Mouse (Mus musculus) kidney, adult 2 months (tissue): Measurements from ENCODE around the gene Cstf2. TPM values are rescaled to one million over a fixed set of nuclear protein-coding genes. Genes with fewer than 3 reads are reported as not detected.

Source experiments
- DNase-seq: peaks from one replicate; pipeline ENCODE4 v3.0.0; 2021
- H3K27ac ChIP-seq: fragments of 200-500 bp; 2 replicates; pipeline ENCODE4 v1.5.1; 2012; ENCODE audit warnings: low read depth, low read length, control low read depth, inconsistent platforms; ENCODE audit not compliant: insufficient read depth
- H3K27me3 ChIP-seq: fragments of 200-500 bp; replicated peaks from 2 replicates; pipeline ENCODE4 v1.6.1; 2012; ENCODE audit warnings: mild to moderate bottlenecking, moderate library complexity, low read length, inconsistent platforms; ENCODE audit not compliant: control insufficient read depth, insufficient read depth
- H3K36me3 ChIP-seq: fragments of 200-500 bp; 2 replicates; pipeline ENCODE4 v1.6.1; 2012; ENCODE audit warnings: mild to moderate bottlenecking, moderate library complexity, low read length, inconsistent platforms; ENCODE audit not compliant: control insufficient read depth, insufficient read depth
- H3K4me1 ChIP-seq: fragments of 200-500 bp; 2 replicates; pipeline ENCODE4 v1.6.1; 2011; ENCODE audit warnings: low read length; ENCODE audit not compliant: control insufficient read depth, insufficient read depth
- H3K4me3 ChIP-seq: fragments of 200-500 bp; 2 replicates; pipeline ENCODE4 v1.5.1; 2011; ENCODE audit warnings: mild to moderate bottlenecking, low read depth, low read length, control low read depth; ENCODE audit not compliant: insufficient read depth
- CTCF ChIP-seq: fragments of 200-500 bp; conservative IDR thresholded peaks from 2 replicates; pipeline ENCODE4 v1.5.1; 2011; ENCODE audit warnings: low read depth, mild to moderate bottlenecking, control low read depth, low read length, moderate library complexity, mixed read lengths; ENCODE audit not compliant: insufficient read depth, insufficient read length
- POLR2A ChIP-seq: fragments of 200-500 bp; IDR thresholded peaks from one replicate; pipeline ENCODE4 v1.6.1; 2011; ENCODE audit warnings: low read depth, low read length, control low read depth
- WGBS: fragments of 180-500 bp; shearing (Covaris S2); methylation state at CpG from one replicate; pipeline ENCODE4 v1.1.7; 2018; 5-methylcytosine and 5-hydroxymethylcytosine counted together
- polyA plus RNA-seq: library from polyadenylated mRNA; depleted of rRNA; stranded (reverse); fragments of >200 nt; gene quantifications from 2 replicates; pipeline ENCODE4 v1.2.3, GENCODE M21; 2012; rRNA removed

The Cstf2 gene
- polyA plus RNA-seq, 1 experiment = 8.6 TPM

DNA sequence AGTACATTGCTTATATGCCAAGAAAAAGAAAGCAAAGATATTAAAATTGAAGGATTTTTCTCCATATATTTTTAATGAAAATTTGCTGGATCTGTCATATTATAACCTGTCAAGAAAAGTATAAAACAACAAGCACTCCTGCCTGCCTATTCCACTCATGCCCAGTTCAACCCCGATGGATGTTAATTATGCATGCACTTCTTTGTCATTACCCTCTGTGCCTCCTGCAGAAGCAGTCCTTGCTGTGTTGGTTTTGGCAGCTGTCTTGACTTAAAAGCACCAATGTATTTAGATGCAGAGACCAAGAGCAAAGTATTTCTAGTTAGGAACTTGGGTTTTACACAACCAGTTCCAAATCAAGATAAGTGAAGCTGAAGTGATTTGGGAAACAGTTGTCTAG lies 26.5 kb downstream of the Cstf2 start:
- peak; percentile 0 for DNase-seq
- Histone ChIP-seq H3K4me3 (no peak overlapping the region), H3K36me3 (no peaks in the 10 kb centered on the region), H3K27ac (no peak overlapping the region), H3K4me1 (no peaks in the 10 kb centered on the region), H3K27me3 (no peaks in the 10 kb centered on the region)
- TF ChIP-seq CTCF (no peak), POLR2A (no peak)
- WGBS = 48% methylated on average over 1 of the region's 1 CpGs

DNA sequence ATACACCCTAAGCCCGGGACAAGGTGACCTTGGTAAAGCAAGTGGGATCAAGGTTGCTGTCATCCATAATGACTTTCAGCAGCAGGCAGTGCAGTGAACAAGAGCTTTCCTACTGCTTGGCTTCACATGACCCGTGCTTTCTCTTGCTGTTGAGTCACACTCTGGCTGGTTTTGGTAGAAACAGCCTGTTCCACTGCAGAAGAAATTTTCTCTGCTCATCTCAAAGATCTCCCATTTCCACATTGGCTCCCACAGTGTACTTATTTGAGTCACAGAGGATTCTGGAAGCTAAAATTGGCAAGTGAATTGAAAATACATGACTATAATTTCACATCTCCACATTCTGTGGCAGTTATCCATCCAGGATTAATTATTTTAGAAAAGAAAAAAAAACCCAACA lies 43.7 kb downstream of the Cstf2 start:
- no peak overlapping the region for H3K27ac ChIP-seq
- WGBS = 73% methylated on average over 2 of the region's 2 CpGs
- H3K36me3 ChIP-seq = no peaks in the 10 kb centered on the region
- no peak for DNase-seq
- TF ChIP-seq POLR2A = no peak
- TF ChIP-seq CTCF = no peak
- H3K4me1 ChIP-seq = no peaks in the 10 kb centered on the region
- no peak overlapping the region for H3K4me3 ChIP-seq
- H3K27me3 ChIP-seq = no peaks in the 10 kb centered on the region

DNA sequence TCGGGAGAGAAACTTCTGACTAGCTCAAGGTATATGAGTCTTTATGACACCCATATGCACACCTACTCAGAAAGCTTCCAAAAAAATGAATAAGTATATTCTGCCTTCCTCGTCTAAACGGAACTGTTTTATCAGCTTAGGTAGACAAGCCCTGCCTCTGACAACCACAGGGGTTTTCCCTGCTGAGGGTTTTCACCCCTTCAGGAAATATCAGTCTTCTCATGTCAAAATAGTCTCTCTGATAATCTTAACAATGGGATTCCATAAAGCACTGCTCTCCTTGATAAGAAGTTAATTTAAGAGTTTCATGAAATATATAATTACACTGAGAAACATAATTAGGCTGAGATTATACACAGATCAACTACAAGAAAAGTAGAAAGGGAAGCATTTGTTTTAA lies 52.8 kb downstream of the Cstf2 start:
- 63% methylated on average over 3 of the region's 3 CpGs for WGBS
- Histone ChIP-seq H3K4me3 (no peak overlapping the region), H3K4me1 (no peaks in the 10 kb centered on the region), H3K36me3 (no peaks in the 10 kb centered on the region), H3K27me3 (no peaks in the 10 kb centered on the region), H3K27ac (no peak overlapping the region)
- DNase-seq = no peak
- no peak for TF ChIP-seq POLR2A
- TF ChIP-seq CTCF = no peak

- 59% methylated on average over 3 of the region's 3 CpGs for whole genome bisulfite sequencing
- no peaks in the 10 kb centered on the region for H3K4me1 ChIP-seq
- no peak for TF ChIP-seq POLR2A
- TF ChIP-seq CTCF = no peak
- H3K4me3 ChIP-seq = no peak overlapping the region
- no peaks in the 10 kb centered on the region for H3K27me3 ChIP-seq
- DNase-seq = no peak
- no peaks in the 10 kb centered on the region for H3K36me3 ChIP-seq
- H3K27ac ChIP-seq = no peak overlapping the region
Measured at GRCm38 (mm10) chrX:134116417-134116816, 57.4 kb downstream of the Cstf2 start.

GRCm38 (mm10) chrX:134128549-134128948 lies 69.6 kb downstream of the Cstf2 start:
- no peaks in the 10 kb centered on the region for H3K27me3 ChIP-seq
- H3K27ac ChIP-seq = no peak overlapping the region
- no peaks in the 10 kb centered on the region for H3K4me1 ChIP-seq
- TF ChIP-seq CTCF (no peak), POLR2A (no peak)
- H3K4me3 ChIP-seq = no peak overlapping the region
- no peak for DNase-seq
- H3K36me3 ChIP-seq = no peaks in the 10 kb centered on the region
- 86% methylated on average over 3 of the region's 3 CpGs for WGBS

DNA sequence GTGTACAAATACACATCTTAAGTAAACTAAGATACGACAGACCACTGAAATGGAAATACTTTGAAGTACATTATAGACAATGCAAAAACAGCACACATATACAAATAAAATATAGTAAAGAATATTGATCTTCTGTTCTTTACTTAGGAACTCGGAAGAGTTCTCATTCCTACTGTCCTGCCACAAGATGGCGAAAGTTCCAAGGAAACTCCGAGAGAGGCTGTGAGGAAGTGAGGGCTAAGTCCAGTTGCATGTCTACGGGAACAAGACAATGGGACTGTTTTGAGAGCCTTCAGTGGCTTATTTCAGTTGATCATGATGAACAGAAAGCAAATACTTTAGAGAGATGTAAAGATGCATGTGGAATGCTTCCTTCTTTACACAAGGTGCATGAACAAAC lies 73.3 kb downstream of the Cstf2 start:
- 11% methylated on average over 5 of the region's 5 CpGs for WGBS
- Histone ChIP-seq H3K27ac (no peak overlapping the region), H3K27me3 (no peaks in the 10 kb centered on the region), H3K4me3 (no peak overlapping the region), H3K4me1 (no peaks in the 10 kb centered on the region), H3K36me3 (no peaks in the 10 kb centered on the region)
- peak; percentile 5 for DNase-seq
- TF ChIP-seq POLR2A (no peak), CTCF (peak; percentile 41)

GRCm38 (mm10) chrX:134133821-134134220 lies 74.8 kb downstream of the Cstf2 start:
- no peak for DNase-seq
- Histone ChIP-seq H3K27ac (no peak overlapping the region), H3K36me3 (no peaks in the 10 kb centered on the region), H3K27me3 (no peaks in the 10 kb centered on the region), H3K4me3 (no peak overlapping the region), H3K4me1 (no peaks in the 10 kb centered on the region)
- TF ChIP-seq POLR2A = no peak
- TF ChIP-seq CTCF = no peak
- 54% methylated on average over 3 of the region's 3 CpGs for WGBS

Other genes starting within 250 kb of the Cstf2 start
- not detected in 2 replicates for gene Tnmd, start 208.2 kb upstream of the Cstf2 start, polyA plus RNA-seq
- gene Tspan6, start 160.8 kb upstream of the Cstf2 start, polyA plus RNA-seq = 6.1 and 6.7 TPM in 2 replicates
- 9.0 and 10.5 TPM in 2 replicates for gene Srpx2, start 150.8 kb upstream of the Cstf2 start, polyA plus RNA-seq
- gene Sytl4, start 77.4 kb upstream of the Cstf2 start, polyA plus RNA-seq = 1.2 and 1.5 TPM in 2 replicates
- gene Xkrx, start 102.9 kb downstream of the Cstf2 start, polyA plus RNA-seq = 0.56 and 0.67 TPM in 2 replicates
- not detected in 2 replicates for gene Arl13a, start 128.3 kb downstream of the Cstf2 start, polyA plus RNA-seq
- 0.05 and 0.14 TPM in 2 replicates for gene Nox1, start 162.8 kb downstream of the Cstf2 start, polyA plus RNA-seq
- 18.1 and 20.1 TPM in 2 replicates for gene Trmt2b, start 217.8 kb downstream of the Cstf2 start, polyA plus RNA-seq
- 3.8 and 4.8 TPM in 2 replicates for gene Tmem35a, start 236.0 kb downstream of the Cstf2 start, polyA plus RNA-seq
- gene Cenpi, start 248.9 kb downstream of the Cstf2 start, polyA plus RNA-seq = 0.09 and 0.23 TPM in 2 replicates